Mouse (Mus musculus): ENCODE data around the gene Col2a1. TPM values are rescaled to one million over a fixed set of nuclear protein-coding genes. Genes with fewer than 3 reads are reported as not detected.

The Col2a1 gene
- polyA plus RNA-seq, 1 experiment from 2014 or later: 14.8 TPM

DNA sequence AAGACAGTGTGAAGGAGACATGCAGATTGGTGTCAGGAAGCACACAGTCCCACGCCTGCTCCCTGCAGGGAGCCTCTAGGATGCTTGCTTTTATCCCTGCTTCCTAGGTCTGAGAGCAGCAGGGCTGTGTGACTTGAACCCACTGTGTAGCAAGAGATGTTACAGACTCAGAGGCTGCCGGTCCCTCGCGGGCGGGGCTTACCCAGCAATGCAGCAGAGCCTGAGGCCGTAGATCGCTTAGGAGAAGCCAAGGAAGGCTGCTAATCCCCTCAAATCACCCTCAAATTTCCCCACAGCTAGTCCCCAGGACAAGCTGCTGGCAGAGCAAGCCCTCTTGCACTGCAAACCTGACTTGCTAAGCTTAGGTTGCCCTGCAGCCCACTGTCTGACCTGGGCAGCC is 55.8 kb downstream of the Col2a1 start:
- ATAC-seq (replicated peaks; ENCODE audit: low FRiP score, low read depth) (no peak), DNase-seq (ENCODE audit: low spot score) (no peak)
- no peak overlapping the region for H3K4me2 ChIP-seq (ENCODE audit: low read length)
- no peak overlapping the region for H3K27ac ChIP-seq
- H3K36me3 ChIP-seq (ENCODE audit: insufficient read depth, low read length): no peaks in the 10 kb centered on the region
- H3K4me1 ChIP-seq (replicated peaks; ENCODE audit: insufficient read depth, low read length): no peaks in the 10 kb centered on the region; the same call in 1 of the 2 replicates
- no peaks in the 10 kb centered on the region for H3K9me3 ChIP-seq (replicated peaks; ENCODE audit: low read length)
- TF ChIP-seq CTCF (IDR thresholded peaks at IDR 0.05; ENCODE audit: low read depth): no peak
- 48% methylated on average over 7 of the region's 7 CpGs for WGBS
- H3K9ac ChIP-seq (ENCODE audit: low read depth, low read length): no peak overlapping the region
- H3K27me3 ChIP-seq (ENCODE audit: insufficient read depth, low read length): no peaks in the 10 kb centered on the region
- H3K4me3 ChIP-seq (replicated peaks; ENCODE audit: low read depth, low read length): no peak overlapping the region

DNA sequence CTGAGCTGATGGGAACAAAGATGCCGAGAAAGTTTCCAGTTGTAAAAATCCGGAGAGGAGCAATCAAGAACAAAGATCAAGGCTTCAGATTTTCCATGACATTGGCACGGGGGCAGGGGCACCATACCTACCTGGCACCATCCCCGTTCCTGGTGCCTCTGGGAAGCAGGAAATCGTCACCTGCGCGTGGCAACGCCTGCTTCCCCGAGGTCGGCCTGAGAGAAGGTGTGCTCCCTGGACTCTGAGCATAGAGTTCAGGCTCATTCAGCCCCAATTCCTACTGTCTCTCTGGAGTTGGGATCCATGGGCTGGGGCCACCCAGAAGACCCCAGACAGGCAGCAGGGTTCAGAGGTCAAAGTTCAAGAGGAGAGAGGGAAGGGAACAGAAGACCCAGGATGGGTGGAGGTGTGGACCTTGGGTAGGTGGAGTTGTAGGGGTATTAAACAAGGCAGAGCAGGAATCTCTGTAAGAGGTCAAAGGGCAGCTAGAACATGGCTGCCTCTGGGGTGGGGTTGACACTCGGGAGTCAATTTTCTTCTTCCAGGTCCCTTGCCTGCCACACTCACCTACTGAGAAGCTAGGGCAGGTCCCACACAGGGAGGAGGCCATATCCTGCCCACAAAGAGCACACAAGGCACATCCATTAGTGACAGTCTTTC is 58.7 kb downstream of the Col2a1 start:
- TF ChIP-seq CTCF (IDR thresholded peaks at IDR 0.05; ENCODE audit: low read depth): no peak
- Histone ChIP-seq H3K9me3 (replicated peaks; ENCODE audit: low read length) (no peaks in the 10 kb centered on the region), H3K4me1 (replicated peaks; ENCODE audit: insufficient read depth, low read length) (no peaks in the 10 kb centered on the region; the same call in 1 of the 2 replicates), H3K4me3 (replicated peaks; ENCODE audit: low read depth, low read length) (no peak overlapping the region), H3K9ac (ENCODE audit: low read depth, low read length) (no peak overlapping the region), H3K4me2 (ENCODE audit: low read length) (no peak overlapping the region), H3K27ac (0 out of 2 replicates have a peak overlapping the region, but pooled peaks have one; percentile 37), H3K27me3 (ENCODE audit: insufficient read depth, low read length) (no peaks in the 10 kb centered on the region), H3K36me3 (ENCODE audit: insufficient read depth, low read length) (no peaks in the 10 kb centered on the region)
- peak; percentile 22; the same call in 1 of the 2 replicates for ATAC-seq (replicated peaks; ENCODE audit: low FRiP score, low read depth)
- WGBS: 55% methylated on average over 10 of the region's 11 CpGs
- DNase-seq (ENCODE audit: low spot score): no peak

DNA sequence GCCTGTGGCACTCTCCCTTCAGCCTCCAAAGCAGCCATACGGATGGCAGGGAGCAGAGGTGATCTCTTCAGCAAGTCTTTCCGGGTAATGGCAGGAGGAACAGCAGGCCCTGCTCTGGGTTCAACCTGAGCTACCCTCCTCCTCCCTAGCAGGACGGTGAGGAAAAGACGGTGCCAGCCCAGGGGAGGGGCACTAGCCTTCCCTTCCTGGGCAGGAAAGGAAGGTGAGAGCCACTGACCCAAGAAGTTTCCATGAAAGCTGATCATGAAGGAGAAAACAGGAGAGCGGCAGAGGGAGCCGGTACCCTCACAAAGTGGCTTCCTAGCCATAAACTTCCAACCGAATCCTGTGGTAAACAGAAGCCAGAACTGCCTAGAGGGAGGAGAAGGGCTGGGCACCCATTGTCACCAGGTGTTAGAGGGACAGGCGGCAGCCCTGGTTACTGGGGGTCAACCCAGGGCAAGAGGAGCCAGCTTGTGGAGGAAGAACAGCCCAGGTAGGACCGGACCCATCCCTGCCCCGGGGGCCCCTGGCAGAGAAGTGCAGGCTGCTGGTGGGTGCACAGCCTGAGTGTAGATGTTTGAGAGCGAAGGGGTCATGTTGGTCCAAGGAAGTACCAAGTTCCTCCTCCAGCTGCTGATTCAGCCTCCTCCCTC is 59.4 kb downstream of the Col2a1 start:
- DNase-seq (ENCODE audit: low spot score) (peak; percentile 63), ATAC-seq (replicated peaks; ENCODE audit: low FRiP score, low read depth) (peak; percentile 66)
- no peak overlapping the region for H3K4me3 ChIP-seq (replicated peaks; ENCODE audit: low read depth, low read length)
- 24% methylated on average over 11 of the region's 11 CpGs for WGBS
- H3K27ac ChIP-seq: peak overlapping the region; percentile 75
- no peaks in the 10 kb centered on the region for H3K36me3 ChIP-seq (ENCODE audit: insufficient read depth, low read length)
- H3K27me3 ChIP-seq (ENCODE audit: insufficient read depth, low read length): no peaks in the 10 kb centered on the region
- no peaks in the 10 kb centered on the region; the same call in 1 of the 2 replicates for H3K4me1 ChIP-seq (replicated peaks; ENCODE audit: insufficient read depth, low read length)
- no peak for TF ChIP-seq CTCF (IDR thresholded peaks at IDR 0.05; ENCODE audit: low read depth)
- no peak overlapping the region for H3K9ac ChIP-seq (ENCODE audit: low read depth, low read length)
- H3K4me2 ChIP-seq (ENCODE audit: low read length): no peak overlapping the region
- no peaks in the 10 kb centered on the region for H3K9me3 ChIP-seq (replicated peaks; ENCODE audit: low read length)

DNA sequence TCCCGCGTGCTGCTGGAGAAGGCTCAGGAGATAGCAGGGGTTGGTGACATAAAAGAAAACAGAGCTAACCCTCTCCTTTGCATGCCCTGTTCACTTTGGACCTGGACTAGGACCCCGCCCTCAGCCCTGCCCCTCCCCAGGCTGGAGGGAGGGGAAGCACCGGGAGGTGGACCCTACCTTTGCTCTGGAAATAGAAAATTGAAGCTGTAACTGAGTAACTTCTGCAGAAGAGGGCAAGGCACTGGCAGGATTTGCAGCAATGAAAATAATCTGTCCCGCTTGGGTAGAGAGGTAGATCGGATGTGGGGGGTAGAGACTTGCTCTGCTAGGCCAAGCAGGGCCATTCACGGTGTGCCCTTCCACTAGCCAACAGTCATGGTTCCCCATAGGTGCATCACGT is 61.1 kb downstream of the Col2a1 start:
- H3K27me3 ChIP-seq (ENCODE audit: insufficient read depth, low read length): no peaks in the 10 kb centered on the region
- H3K36me3 ChIP-seq (ENCODE audit: insufficient read depth, low read length): no peaks in the 10 kb centered on the region
- no peaks in the 10 kb centered on the region for H3K4me1 ChIP-seq (replicated peaks; ENCODE audit: insufficient read depth, low read length)
- no peak overlapping the region for H3K9ac ChIP-seq (ENCODE audit: low read depth, low read length)
- no peak overlapping the region for H3K4me3 ChIP-seq (replicated peaks; ENCODE audit: low read depth, low read length)
- no peak overlapping the region for H3K4me2 ChIP-seq (ENCODE audit: low read length)
- no peaks in the 10 kb centered on the region for H3K9me3 ChIP-seq (replicated peaks; ENCODE audit: low read length)
- peak overlapping the region; percentile 71 for H3K27ac ChIP-seq
- DNase-seq (ENCODE audit: low spot score) (peak; percentile 66), ATAC-seq (replicated peaks; ENCODE audit: low FRiP score, low read depth) (peak; percentile 84)
- WGBS: 52% methylated on average over 8 of the region's 8 CpGs
- no peak for TF ChIP-seq CTCF (IDR thresholded peaks at IDR 0.05; ENCODE audit: low read depth)

DNA sequence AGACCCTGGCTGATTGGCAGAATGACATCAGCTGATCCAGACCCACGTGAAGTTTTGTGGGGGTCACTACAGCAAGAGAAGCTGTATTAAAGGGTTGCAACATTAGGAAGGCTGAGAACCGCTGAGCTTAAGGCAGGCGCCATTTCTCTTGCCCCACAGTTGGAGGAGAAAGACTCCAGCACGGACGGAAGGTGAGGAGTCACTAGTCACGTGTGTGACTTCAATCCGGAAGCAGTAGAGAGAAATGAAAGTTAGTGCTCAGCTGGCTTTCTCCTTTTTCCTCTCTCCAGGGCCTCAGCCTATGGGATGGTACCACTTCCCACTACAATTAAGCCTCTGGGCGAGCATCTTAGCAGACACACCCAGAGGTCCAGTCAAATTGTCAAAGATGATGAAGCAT is 62.0 kb downstream of the Col2a1 start:
- H3K27me3 ChIP-seq (ENCODE audit: insufficient read depth, low read length): no peaks in the 10 kb centered on the region
- no peak for DNase-seq (ENCODE audit: low spot score)
- no peaks in the 10 kb centered on the region for H3K36me3 ChIP-seq (ENCODE audit: insufficient read depth, low read length)
- H3K9me3 ChIP-seq (replicated peaks; ENCODE audit: low read length): no peaks in the 10 kb centered on the region
- 82% methylated on average over 8 of the region's 8 CpGs for WGBS
- TF ChIP-seq CTCF (IDR thresholded peaks at IDR 0.05; ENCODE audit: low read depth): no peak
- H3K4me1 ChIP-seq (replicated peaks; ENCODE audit: insufficient read depth, low read length): no peaks in the 10 kb centered on the region
- no peak for ATAC-seq (replicated peaks; ENCODE audit: low FRiP score, low read depth)
- H3K4me3 ChIP-seq (replicated peaks; ENCODE audit: low read depth, low read length): no peak overlapping the region
- peak overlapping the region; percentile 47 for H3K27ac ChIP-seq
- H3K9ac ChIP-seq (ENCODE audit: low read depth, low read length): no peak overlapping the region
- no peak overlapping the region for H3K4me2 ChIP-seq (ENCODE audit: low read length)

DNA sequence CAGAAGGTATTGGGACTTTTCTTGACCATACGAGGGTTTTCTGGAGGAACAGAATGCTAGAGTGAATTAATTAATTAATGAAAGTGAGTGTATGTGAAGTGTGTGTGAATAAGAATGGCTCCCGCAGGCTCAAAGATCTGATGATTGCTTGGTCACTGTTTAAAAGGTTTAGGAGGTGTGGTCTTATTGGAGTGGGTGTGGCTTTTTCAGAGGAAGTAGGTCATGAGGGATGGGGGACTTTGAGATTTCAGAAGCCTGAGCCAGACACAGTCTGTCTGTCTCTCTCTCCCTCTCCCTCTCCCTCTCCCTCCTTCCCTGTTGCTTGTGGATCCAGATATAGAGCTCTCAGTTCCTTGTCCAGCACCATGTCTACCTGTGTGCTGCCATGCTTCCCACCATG is 63.2 kb downstream of the Col2a1 start:
- Histone ChIP-seq H3K9me3 (replicated peaks; ENCODE audit: low read length) (no peaks in the 10 kb centered on the region), H3K4me3 (replicated peaks; ENCODE audit: low read depth, low read length) (no peak overlapping the region), H3K27ac (no peak overlapping the region), H3K4me1 (replicated peaks; ENCODE audit: insufficient read depth, low read length) (no peaks in the 10 kb centered on the region), H3K27me3 (ENCODE audit: insufficient read depth, low read length) (no peaks in the 10 kb centered on the region), H3K36me3 (ENCODE audit: insufficient read depth, low read length) (no peaks in the 10 kb centered on the region), H3K9ac (ENCODE audit: low read depth, low read length) (no peak overlapping the region), H3K4me2 (ENCODE audit: low read length) (no peak overlapping the region)
- ATAC-seq (replicated peaks; ENCODE audit: low FRiP score, low read depth) (no peak), DNase-seq (ENCODE audit: low spot score) (no peak)
- no peak for TF ChIP-seq CTCF (IDR thresholded peaks at IDR 0.05; ENCODE audit: low read depth)
- 77% methylated on average over 2 of the region's 2 CpGs for WGBS

Data from kidney, postnatal 0 days (tissue).